17 mouse cellular contexts compared by ENCODE assay signal in the genomic region with DNA sequence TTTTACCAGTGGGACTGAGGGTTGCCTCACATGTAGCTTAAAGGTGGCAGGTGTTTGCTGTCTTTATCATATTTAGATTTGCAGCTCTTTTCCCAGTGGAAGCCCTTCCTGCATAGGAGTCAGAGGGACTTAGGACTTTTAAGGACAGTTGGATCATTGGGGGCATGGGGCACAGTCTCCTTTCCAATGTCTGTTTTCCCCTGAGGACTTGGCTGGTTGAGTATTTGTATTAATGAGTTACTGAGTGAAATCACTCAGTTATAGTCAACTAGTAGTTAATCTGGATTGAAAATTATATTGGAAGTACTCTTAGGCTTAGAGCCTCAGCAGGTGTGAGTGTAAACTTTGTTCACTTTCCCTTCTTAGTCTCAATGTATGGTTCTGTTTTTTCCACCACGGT.
"Had no signal": no experiment of that assay in that cellular context is flagged by ENCODE, and none has a peak within 500 bp of the region (broad histone marks: within the 10 kb centered on the region; RNA-seq: fewer than 3 reads in every experiment).

No protein-coding gene starts in this region.

- H3K9ac ChIP-seq: hindbrain, embryonic 14.5 days; intestine, embryonic 15.5 days; limb, embryonic 12.5 days; liver, embryonic 14.5 days; neural tube, embryonic 12.5 days had no signal

- H3K4me2 ChIP-seq: hindbrain, embryonic 14.5 days; intestine, embryonic 15.5 days; limb, embryonic 12.5 days; neural tube, embryonic 12.5 days had no signal

- DNase-seq: layer of hippocampus, adult 9-11 months; layer of hippocampus, postnatal 36 days; liver; lung, adult 2 months; lung, postnatal 36 days; midbrain, embryonic 14.5 days; retina, postnatal 1 day; right cerebral cortex, postnatal 4 days; spleen, adult 18-20 months; thymus, adult 18-20 months; thymus, postnatal 14 days had no signal

- H3K4me3 ChIP-seq: intestine, embryonic 15.5 days; limb, embryonic 12.5 days; neural tube, embryonic 12.5 days had no signal

- ATAC-seq: intestine, embryonic 15.5 days; lung, postnatal 0 days had no signal

- H3K27ac ChIP-seq: hindbrain, embryonic 14.5 days; intestine, embryonic 15.5 days; limb, embryonic 12.5 days; liver, embryonic 14.5 days; neural tube, embryonic 12.5 days had no signal

- H3K27me3 ChIP-seq: intestine, embryonic 15.5 days; limb, embryonic 12.5 days; neural tube, embryonic 12.5 days had no signal

- H3K9me3 ChIP-seq: intestine, embryonic 15.5 days; limb, embryonic 12.5 days; neural tube, embryonic 12.5 days had no signal

- H3K4me1 ChIP-seq: intestine, embryonic 15.5 days; limb, embryonic 12.5 days; neural tube, embryonic 12.5 days had no signal

- H3K36me3 ChIP-seq: intestine, embryonic 15.5 days; limb, embryonic 12.5 days; neural tube, embryonic 12.5 days had no signal
